Mouse (Mus musculus): Measurements from ENCODE around the gene Pcp4l1. TPM values are rescaled to one million over a fixed set of nuclear protein-coding genes. Genes with fewer than 3 reads are reported as not detected.
"Not testable (repeated sequence)": the region's sequence is repeated elsewhere in the genome, so short reads cannot be mapped to it uniquely, and the experiment has no call there.

Pcp4l1 gene
- 28.3 and 28.5 TPM in 2 replicates for polyA plus RNA-seq (2012; ENCODE audit: insufficient read depth, low replicate concordance)

GRCm38 (mm10) chr1:171195887-171196397, at the start of gene Pcp4l1:
Gene Pcp4l1, minus strand, starts transcription at chr1:171196268.
- Histone ChIP-seq H3K27me3 (replicated peaks) (peaks cover 56% of the 10 kb centered on the region), H3K36me3 (replicated peaks; ENCODE audit: low read length) (peaks cover 9% of the 10 kb centered on the region), H3K4me1 (peaks cover 31% of the 10 kb centered on the region), H3K9me3 (peaks cover 9% of the 10 kb centered on the region), H3K4me3 (replicated peaks) (peak within 1 kb of the TSS; percentile 94)
- TF ChIP-seq FLI1 (IDR thresholded peaks at IDR 0.05; ENCODE audit: low read length) (no peak), GATA1 (IDR thresholded peaks at IDR 0.05; ENCODE audit: borderline replicate concordance, low read length) (no peak)

- H3K4me1 ChIP-seq: peaks cover 56% of the 10 kb centered on the region
- no peak overlapping the region for H3K4me3 ChIP-seq (replicated peaks)
- peaks cover 49% of the 10 kb centered on the region for H3K36me3 ChIP-seq (replicated peaks; ENCODE audit: low read length)
- H3K27me3 ChIP-seq (replicated peaks): no peaks in the 10 kb centered on the region
- no peak for TF ChIP-seq GATA1 (IDR thresholded peaks at IDR 0.05; ENCODE audit: borderline replicate concordance, low read length)
- no peak for TF ChIP-seq FLI1 (IDR thresholded peaks at IDR 0.05; ENCODE audit: low read length)
- H3K9me3 ChIP-seq: no peaks in the 10 kb centered on the region
Observed at GRCm38 (mm10) chr1:171245353-171245752, 49.3 kb upstream of the Pcp4l1 start.

DNA sequence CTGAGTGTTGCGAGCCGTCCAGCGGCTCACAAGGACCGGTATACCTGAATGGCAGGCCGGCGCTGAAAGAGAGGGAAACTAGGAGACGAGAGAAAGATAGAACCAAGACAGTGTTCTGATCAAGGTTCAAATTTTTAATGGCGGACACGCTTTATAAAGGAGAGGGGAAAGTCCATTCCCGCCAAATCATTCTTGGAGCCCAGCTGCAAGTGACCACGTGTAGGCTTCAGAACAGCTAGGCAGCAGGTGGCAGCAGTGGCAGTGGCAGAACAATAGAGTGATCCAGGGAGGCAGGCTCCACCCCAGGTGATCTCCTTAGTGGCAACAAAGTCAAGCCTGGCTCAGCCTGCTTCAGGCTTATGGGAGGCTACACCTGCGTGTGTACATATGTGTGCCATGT, 45.9 kb upstream of the Pcp4l1 start:
- H3K4me3 ChIP-seq (replicated peaks); H3K27me3 ChIP-seq (replicated peaks); H3K9me3 ChIP-seq: not testable (repeated sequence)
- H3K36me3 ChIP-seq (replicated peaks; ENCODE audit: low read length): peaks cover 84% of the 10 kb centered on the region
- H3K4me1 ChIP-seq: peaks cover 36% of the 10 kb centered on the region

DNA sequence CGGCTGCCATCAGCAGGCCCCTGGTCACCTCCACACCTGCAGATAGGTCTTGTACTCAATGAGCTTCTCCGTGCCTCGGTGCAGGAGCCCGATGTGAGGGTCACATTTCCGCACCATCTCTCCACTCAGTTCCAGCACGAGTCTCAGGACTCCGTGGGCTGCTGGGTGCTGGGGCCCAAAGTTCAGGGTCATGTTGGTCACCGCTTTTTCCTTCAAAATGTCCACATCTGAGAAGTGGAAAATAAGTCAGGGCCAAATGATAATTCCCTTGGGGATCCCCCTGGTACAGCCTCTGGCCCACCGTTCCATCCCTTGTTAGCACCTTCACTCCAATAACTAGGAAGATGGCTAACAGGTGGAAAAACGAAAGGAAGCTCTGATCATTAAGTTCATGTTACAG, 44.8 kb upstream of the Pcp4l1 start:
- TF ChIP-seq GATA1 (IDR thresholded peaks at IDR 0.05; ENCODE audit: borderline replicate concordance, low read length): no peak
- TF ChIP-seq FLI1 (IDR thresholded peaks at IDR 0.05; ENCODE audit: low read length): no peak

GRCm38 (mm10) chr1:171239992-171240744, 44.1 kb upstream of the Pcp4l1 start:
- no peak for TF ChIP-seq FLI1 (IDR thresholded peaks at IDR 0.05; ENCODE audit: low read length)
- TF ChIP-seq GATA1 (IDR thresholded peaks at IDR 0.05; ENCODE audit: borderline replicate concordance, low read length): no peak
- Histone ChIP-seq H3K4me3 (replicated peaks) (no peak overlapping the region), H3K9me3 (no peaks in the 10 kb centered on the region), H3K4me1 (peaks cover 34% of the 10 kb centered on the region), H3K36me3 (replicated peaks; ENCODE audit: low read length) (peaks cover 94% of the 10 kb centered on the region), H3K27me3 (replicated peaks) (no peaks in the 10 kb centered on the region)

More for the DNA sequence above, 44.8 kb upstream of the Pcp4l1 start:
- Histone ChIP-seq H3K27me3 (replicated peaks) (no peaks in the 10 kb centered on the region), H3K9me3 (no peaks in the 10 kb centered on the region), H3K36me3 (replicated peaks; ENCODE audit: low read length) (peaks cover 93% of the 10 kb centered on the region), H3K4me3 (replicated peaks) (no peak overlapping the region), H3K4me1 (peaks cover 35% of the 10 kb centered on the region)

DNA sequence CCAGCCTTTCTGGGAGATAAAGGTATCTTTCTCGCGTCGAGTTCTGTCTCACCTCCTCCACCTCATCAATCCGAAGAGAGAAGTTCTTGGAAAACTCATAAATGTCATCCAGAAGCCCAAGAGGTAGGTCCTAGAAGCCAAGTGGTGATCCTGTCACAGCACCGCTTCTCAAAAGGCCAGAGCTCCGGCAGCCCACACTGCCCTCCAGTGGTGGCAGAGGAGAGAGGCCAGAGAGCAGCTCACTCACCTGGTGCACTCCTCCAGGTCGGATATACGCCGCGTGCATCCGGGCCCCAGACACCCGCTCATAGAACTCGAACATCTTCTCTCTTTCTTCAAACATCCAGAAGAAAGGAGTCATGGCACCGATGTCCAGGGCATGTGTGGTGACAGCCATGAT, 42.4 kb upstream of the Pcp4l1 start:
- no peak for TF ChIP-seq GATA1 (IDR thresholded peaks at IDR 0.05; ENCODE audit: borderline replicate concordance, low read length)
- no peak for TF ChIP-seq FLI1 (IDR thresholded peaks at IDR 0.05; ENCODE audit: low read length)

GRCm38 (mm10) chr1:171237438-171237837, 41.4 kb upstream of the Pcp4l1 start:
- TF ChIP-seq FLI1 (IDR thresholded peaks at IDR 0.05; ENCODE audit: low read length) (no peak), GATA1 (IDR thresholded peaks at IDR 0.05; ENCODE audit: borderline replicate concordance, low read length) (no peak)
- Histone ChIP-seq H3K9me3 (no peaks in the 10 kb centered on the region), H3K36me3 (replicated peaks; ENCODE audit: low read length) (peaks cover 83% of the 10 kb centered on the region), H3K4me1 (peaks cover 56% of the 10 kb centered on the region), H3K27me3 (replicated peaks) (no peaks in the 10 kb centered on the region), H3K4me3 (replicated peaks) (no peak overlapping the region)

More for the DNA sequence above, 42.4 kb upstream of the Pcp4l1 start:
- H3K9me3 ChIP-seq: no peaks in the 10 kb centered on the region
- no peak overlapping the region for H3K4me3 ChIP-seq (replicated peaks)
- no peaks in the 10 kb centered on the region for H3K27me3 ChIP-seq (replicated peaks)
- peaks cover 49% of the 10 kb centered on the region for H3K4me1 ChIP-seq
- H3K36me3 ChIP-seq (replicated peaks; ENCODE audit: low read length): peaks cover 94% of the 10 kb centered on the region

- Histone ChIP-seq H3K4me1 (peaks cover 68% of the 10 kb centered on the region), H3K9me3 (no peaks in the 10 kb centered on the region), H3K36me3 (replicated peaks; ENCODE audit: low read length) (peaks cover 72% of the 10 kb centered on the region), H3K4me3 (replicated peaks) (no peak overlapping the region), H3K27me3 (replicated peaks) (no peaks in the 10 kb centered on the region)
- TF ChIP-seq FLI1 (IDR thresholded peaks at IDR 0.05; ENCODE audit: low read length): no peak
- no peak for TF ChIP-seq GATA1 (IDR thresholded peaks at IDR 0.05; ENCODE audit: borderline replicate concordance, low read length)
Observed at GRCm38 (mm10) chr1:171235791-171236190, 39.7 kb upstream of the Pcp4l1 start.

DNA sequence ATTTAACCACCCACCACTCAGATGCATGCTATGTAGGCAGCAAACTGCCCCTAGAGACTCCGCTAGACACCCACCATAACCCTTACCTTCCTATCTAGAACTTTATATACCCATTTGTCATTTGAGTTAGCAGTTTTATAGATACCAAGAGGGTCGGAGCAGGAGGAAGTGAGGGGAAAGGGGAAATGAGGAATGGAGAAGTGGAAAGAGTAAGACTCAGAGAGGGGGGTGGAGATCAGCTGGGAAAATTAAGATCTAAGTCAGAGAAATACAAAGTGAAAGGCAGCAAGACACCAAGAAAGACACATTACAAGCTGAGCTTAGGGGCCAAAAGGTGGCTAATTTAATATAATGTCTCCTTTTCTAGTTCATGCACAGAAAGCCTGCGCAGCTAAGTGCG, 38.5 kb upstream of the Pcp4l1 start:
- H3K4me1 ChIP-seq: peaks cover 74% of the 10 kb centered on the region
- TF ChIP-seq GATA1 (IDR thresholded peaks at IDR 0.05; ENCODE audit: borderline replicate concordance, low read length): no peak
- TF ChIP-seq FLI1 (IDR thresholded peaks at IDR 0.05; ENCODE audit: low read length): no peak
- no peaks in the 10 kb centered on the region for H3K27me3 ChIP-seq (replicated peaks)
- peaks cover 72% of the 10 kb centered on the region for H3K36me3 ChIP-seq (replicated peaks; ENCODE audit: low read length)
- peak overlapping the region; percentile 91 for H3K4me3 ChIP-seq (replicated peaks)
- H3K9me3 ChIP-seq: no peaks in the 10 kb centered on the region

GRCm38 (mm10) chr1:171234126-171234525, 38.1 kb upstream of the Pcp4l1 start, which contains the start of gene Fcer1g:
Gene Fcer1g, minus strand, starts transcription at chr1:171234365.
- Histone ChIP-seq H3K27me3 (replicated peaks) (no peaks in the 10 kb centered on the region), H3K36me3 (replicated peaks; ENCODE audit: low read length) (peaks cover 71% of the 10 kb centered on the region), H3K4me1 (peaks cover 74% of the 10 kb centered on the region), H3K9me3 (no peaks in the 10 kb centered on the region), H3K4me3 (replicated peaks) (peak within 1 kb of the TSS; percentile 91)
- no peak for TF ChIP-seq GATA1 (IDR thresholded peaks at IDR 0.05; ENCODE audit: borderline replicate concordance, low read length)
- TF ChIP-seq FLI1 (IDR thresholded peaks at IDR 0.05; ENCODE audit: low read length): no peak

Data from megakaryocyte, embryonic 14.5 days (primary cell).